Mouse (Mus musculus) hindbrain, embryonic 16.5 days (tissue): ENCODE data around the gene Rfx7. TPM values are rescaled to one million over a fixed set of nuclear protein-coding genes. Genes with fewer than 3 reads are reported as not detected.
A peak's percentile ranks its signal among the peaks of the same experiment; 100 is the strongest.

ENCODE experiments used
- ATAC-seq: fragments of 200-750 bp; cut with Nextera tagmentation; 2 replicates; pipeline ENCODE4 v1.8.0; 2017; ENCODE audit warnings: moderate TSS enrichment, moderate library complexity
- H3K27ac ChIP-seq: fragments of 300-500 bp; sonication (generic); 2 replicates; pipeline ENCODE4 v1.5.1; 2014; ENCODE audit warnings: low read depth, mild to moderate bottlenecking, control low read depth, low read length, moderate library complexity
- H3K27me3 ChIP-seq: fragments of 300-500 bp; sonication (generic); replicated peaks from 2 replicates; pipeline ENCODE4 v1.6.1; 2014; ENCODE audit warnings: low read length; ENCODE audit not compliant: control insufficient read depth, insufficient read depth
- H3K36me3 ChIP-seq: fragments of 300-500 bp; sonication (generic); 2 replicates; pipeline ENCODE4 v1.6.1; 2014; ENCODE audit warnings: mild to moderate bottlenecking, low read length, moderate library complexity, mixed read lengths; ENCODE audit not compliant: control insufficient read depth, insufficient read depth
- H3K4me1 ChIP-seq: fragments of 300-500 bp; sonication (generic); 2 replicates; pipeline ENCODE4 v1.6.1; 2014; ENCODE audit warnings: low read depth, low read length; ENCODE audit not compliant: control insufficient read depth, insufficient read depth
- H3K4me2 ChIP-seq: fragments of 300-500 bp; sonication (generic); 2 replicates; pipeline ENCODE4 v1.6.1; 2014; ENCODE audit warnings: mild to moderate bottlenecking, low read length, control low read depth, moderate library complexity
- H3K4me3 ChIP-seq: fragments of 300-500 bp; sonication (generic); 2 replicates; pipeline ENCODE4 v1.5.1; 2014; ENCODE audit warnings: mild to moderate bottlenecking, low read length, control low read depth, moderate library complexity
- H3K9ac ChIP-seq: fragments of 300-500 bp; sonication (generic); 2 replicates; pipeline ENCODE4 v1.6.1; 2014; ENCODE audit warnings: low read depth, mild to moderate bottlenecking, control low read depth, low read length, moderate library complexity
- H3K9me3 ChIP-seq: fragments of 300-500 bp; sonication (generic); 2 replicates; pipeline ENCODE4 v1.6.1; 2014; ENCODE audit warnings: mild to moderate bottlenecking, low read length, moderate library complexity; ENCODE audit not compliant: control insufficient read depth
- WGBS: fragments of 180-500 bp; shearing (Covaris S2); extraction: QIAGEN DNeasy Blood & Tissue Kit; methylation state at CpG from one replicate; pipeline ENCODE4 v1.1.7; 2014; 5-methylcytosine and 5-hydroxymethylcytosine counted together
- polyA plus RNA-seq: library from polyadenylated mRNA; unstranded; fragments of >200 nt; fragmentation: Nextera tagmentation; extraction: Ambion mirVana; gene quantifications from 2 replicates; pipeline ENCODE4 v1.2.1, GENCODE M21; 2015

Rfx7 gene
- polyA plus RNA-seq, 1 experiment from 2014 or later = 12.5 TPM

GRCm38 (mm10) chr9:72533089-72533415 lies 1.0 kb downstream of the Rfx7 start:
- H3K36me3 ChIP-seq = no peaks in the 10 kb centered on the region
- H3K9ac ChIP-seq = peak overlapping the region; percentile 96
- H3K4me1 ChIP-seq = peaks cover 8% of the 10 kb centered on the region
- WGBS = 0% methylated on average over 2 of the region's 2 CpGs
- H3K4me3 ChIP-seq = peak overlapping the region; percentile 94
- H3K27ac ChIP-seq = peak overlapping the region; percentile 100
- no peaks in the 10 kb centered on the region for H3K27me3 ChIP-seq
- H3K9me3 ChIP-seq = no peaks in the 10 kb centered on the region
- H3K4me2 ChIP-seq = peak overlapping the region; percentile 72
- no peak for ATAC-seq

DNA sequence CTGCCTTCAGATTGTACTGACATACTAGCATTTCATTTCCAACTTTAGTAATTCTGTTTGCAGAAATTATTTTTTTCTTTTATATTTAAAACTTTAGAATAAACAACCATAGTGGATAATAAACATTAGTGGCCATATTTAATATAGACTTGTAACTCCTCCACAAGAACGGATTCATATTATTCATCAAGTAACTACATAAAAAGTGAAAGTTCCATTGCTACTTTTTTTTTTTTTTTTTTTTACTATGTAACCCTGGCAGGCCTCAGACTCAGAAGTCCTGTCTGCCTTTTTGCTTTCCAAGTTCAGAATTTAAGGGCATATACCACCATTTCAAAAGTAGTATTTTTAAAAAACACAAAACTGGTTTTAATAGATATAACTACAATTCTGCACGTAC lies 2.9 kb downstream of the Rfx7 start:
- no peaks in the 10 kb centered on the region for H3K9me3 ChIP-seq
- peak overlapping the region; percentile 51 for H3K4me2 ChIP-seq
- no peak overlapping the region for H3K9ac ChIP-seq
- ATAC-seq = no peak
- H3K27ac ChIP-seq = no peak overlapping the region
- H3K4me1 ChIP-seq = peaks cover 8% of the 10 kb centered on the region
- WGBS = 80% methylated on average over 2 of the region's 2 CpGs
- peak overlapping the region; percentile 19 for H3K4me3 ChIP-seq
- no peaks in the 10 kb centered on the region for H3K36me3 ChIP-seq
- H3K27me3 ChIP-seq = no peaks in the 10 kb centered on the region

- no peak overlapping the region for H3K4me3 ChIP-seq
- H3K27ac ChIP-seq = no peak overlapping the region
- H3K4me1 ChIP-seq = peaks cover 8% of the 10 kb centered on the region
- 72% methylated on average over 3 of the region's 3 CpGs for WGBS
- no peak for ATAC-seq
- H3K27me3 ChIP-seq = no peaks in the 10 kb centered on the region
- H3K9me3 ChIP-seq = no peaks in the 10 kb centered on the region
- H3K36me3 ChIP-seq = no peaks in the 10 kb centered on the region
- no peak overlapping the region for H3K9ac ChIP-seq
- H3K4me2 ChIP-seq = peak overlapping the region; percentile 14; the same call in 1 of the 2 replicates
Observed at GRCm38 (mm10) chr9:72535394-72535793, 3.4 kb downstream of the Rfx7 start.

DNA sequence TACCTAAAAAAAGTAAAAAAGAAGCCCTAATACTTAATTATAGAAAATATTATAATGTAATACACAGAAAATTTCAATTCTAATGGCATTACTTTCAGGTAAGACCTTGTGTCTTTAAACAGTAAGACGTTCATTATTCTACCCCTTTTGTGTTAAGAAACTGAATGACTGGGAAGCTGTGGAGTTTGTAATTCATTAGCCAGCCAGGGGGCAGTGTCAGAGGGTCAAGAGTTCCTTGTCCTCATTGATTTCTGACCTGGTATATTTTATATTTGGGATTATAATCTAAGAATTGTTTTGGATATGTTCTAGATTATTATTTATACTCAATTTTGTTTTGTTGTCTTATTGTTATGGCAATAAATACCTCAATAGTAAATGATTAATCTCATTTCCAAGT lies 5.0 kb downstream of the Rfx7 start:
- no peak for ATAC-seq
- Histone ChIP-seq H3K9ac (no peak overlapping the region), H3K4me2 (no peak overlapping the region), H3K4me3 (no peak overlapping the region), H3K9me3 (no peaks in the 10 kb centered on the region), H3K27me3 (no peaks in the 10 kb centered on the region), H3K36me3 (no peaks in the 10 kb centered on the region), H3K27ac (no peak overlapping the region), H3K4me1 (no peaks in the 10 kb centered on the region)
- 30% methylated on average over 1 of the region's 1 CpGs for WGBS

GRCm38 (mm10) chr9:72543590-72543989 lies 11.6 kb downstream of the Rfx7 start:
- no peak for ATAC-seq

DNA sequence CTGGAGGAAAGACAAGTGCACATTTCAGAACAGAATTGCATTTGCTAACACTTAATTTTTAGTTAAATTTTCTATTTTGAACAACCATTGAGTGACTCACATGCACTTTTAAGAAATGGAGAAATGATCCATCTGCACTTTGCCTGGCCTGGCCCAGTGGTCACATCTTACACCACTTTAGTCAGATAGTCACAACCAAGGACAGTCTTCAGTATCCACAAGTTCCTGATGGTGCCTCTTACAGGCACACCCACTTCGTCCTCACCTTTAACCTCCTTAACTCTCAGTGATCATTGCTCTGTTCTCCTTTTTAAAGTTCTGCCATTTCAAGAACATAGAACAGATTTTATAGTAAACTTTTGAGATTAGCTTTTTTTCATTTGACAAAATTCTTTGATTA lies 26.7 kb downstream of the Rfx7 start:
- WGBS = 92% methylated on average over 1 of the region's 1 CpGs

More at GRCm38 (mm10) chr9:72543590-72543989, 11.6 kb downstream of the Rfx7 start:
- Histone ChIP-seq H3K27me3 (no peaks in the 10 kb centered on the region), H3K4me1 (no peaks in the 10 kb centered on the region), H3K36me3 (no peaks in the 10 kb centered on the region), H3K4me2 (no peak overlapping the region), H3K9me3 (no peaks in the 10 kb centered on the region), H3K9ac (no peak overlapping the region), H3K27ac (no peak overlapping the region), H3K4me3 (no peak overlapping the region)

DNA sequence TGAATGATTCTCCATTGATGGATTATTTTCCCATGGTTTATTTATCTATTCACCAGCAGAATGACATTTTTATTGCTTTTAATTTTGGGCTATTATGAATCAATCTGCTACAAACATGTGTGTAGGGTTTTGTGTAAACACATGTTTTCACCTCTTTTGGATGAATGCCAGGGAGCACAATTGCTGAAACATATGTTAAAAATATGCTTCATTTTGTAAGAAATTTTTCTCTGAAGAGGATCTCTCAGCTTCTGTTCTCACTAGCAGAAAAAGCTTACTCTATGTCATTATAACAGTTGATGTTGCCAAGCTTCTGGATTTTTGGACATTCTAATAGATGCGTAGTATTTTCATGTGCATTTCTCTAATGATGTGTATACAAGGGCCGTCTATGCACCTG lies 28.3 kb downstream of the Rfx7 start:
- Histone ChIP-seq H3K4me3 (no peak overlapping the region), H3K9ac (no peak overlapping the region), H3K27me3 (no peaks in the 10 kb centered on the region), H3K9me3 (no peaks in the 10 kb centered on the region), H3K4me1 (no peaks in the 10 kb centered on the region), H3K36me3 (no peaks in the 10 kb centered on the region), H3K27ac (no peak overlapping the region), H3K4me2 (no peak overlapping the region)
- 77% methylated on average over 2 of the region's 2 CpGs for WGBS
- ATAC-seq = no peak

More for the DNA sequence above, 26.7 kb downstream of the Rfx7 start:
- Histone ChIP-seq H3K4me1 (no peaks in the 10 kb centered on the region), H3K4me3 (no peak overlapping the region), H3K36me3 (no peaks in the 10 kb centered on the region), H3K27ac (no peak overlapping the region), H3K9ac (no peak overlapping the region), H3K27me3 (no peaks in the 10 kb centered on the region), H3K9me3 (no peaks in the 10 kb centered on the region), H3K4me2 (no peak overlapping the region)
- no peak for ATAC-seq

- H3K9ac ChIP-seq = no peak overlapping the region
- ATAC-seq = no peak
- H3K4me2 ChIP-seq = no peak overlapping the region
- H3K27ac ChIP-seq = no peak overlapping the region
- H3K4me3 ChIP-seq = no peak overlapping the region
- no peaks in the 10 kb centered on the region for H3K27me3 ChIP-seq
- H3K4me1 ChIP-seq = no peaks in the 10 kb centered on the region
- WGBS = 94% methylated on average over 3 of the region's 3 CpGs
- no peaks in the 10 kb centered on the region for H3K9me3 ChIP-seq
- no peaks in the 10 kb centered on the region for H3K36me3 ChIP-seq
Observed at GRCm38 (mm10) chr9:72563277-72563676, 31.2 kb downstream of the Rfx7 start.

DNA sequence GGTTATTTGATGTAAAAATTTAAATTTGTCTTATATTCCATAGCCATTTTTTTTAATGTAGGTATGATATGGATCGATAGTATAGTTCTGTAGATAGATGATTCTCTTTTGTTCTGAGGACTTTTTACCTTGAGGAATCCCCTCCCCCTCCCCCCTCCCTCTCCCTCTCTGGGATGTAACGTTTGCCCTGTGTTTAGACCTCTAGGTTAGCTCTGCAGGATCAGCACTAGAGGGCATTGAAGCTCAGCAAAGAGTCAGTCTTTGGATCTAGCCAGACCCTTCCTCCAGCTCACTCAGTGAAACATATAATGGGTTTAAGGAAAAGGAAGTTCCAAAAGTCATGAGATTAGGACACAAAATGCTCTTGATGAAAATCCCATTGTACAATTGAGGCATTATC lies 35.1 kb downstream of the Rfx7 start:
- Histone ChIP-seq H3K27ac (no peak overlapping the region), H3K9me3 (no peaks in the 10 kb centered on the region), H3K4me1 (no peaks in the 10 kb centered on the region), H3K4me3 (no peak overlapping the region), H3K9ac (no peak overlapping the region), H3K27me3 (no peaks in the 10 kb centered on the region), H3K36me3 (no peaks in the 10 kb centered on the region), H3K4me2 (no peak overlapping the region)
- no peak for ATAC-seq
- WGBS = 50% methylated on average over 2 of the region's 2 CpGs

GRCm38 (mm10) chr9:72580216-72580615 lies 48.2 kb downstream of the Rfx7 start:
- Histone ChIP-seq H3K27ac (no peak overlapping the region), H3K4me3 (no peak overlapping the region), H3K9me3 (no peaks in the 10 kb centered on the region), H3K36me3 (no peaks in the 10 kb centered on the region), H3K4me2 (no peak overlapping the region), H3K4me1 (no peaks in the 10 kb centered on the region), H3K27me3 (no peaks in the 10 kb centered on the region), H3K9ac (no peak overlapping the region)
- ATAC-seq = no peak
- WGBS = 43% methylated on average over 3 of the region's 3 CpGs
